Comparison of ENCODE assay signal across 35 mouse cellular contexts in genomic region chr19:43442906-43443305, GRCm38 (mm10). TPM values are rescaled to one million over a fixed set of nuclear protein-coding genes. Genes with fewer than 3 reads are reported as not detected.
A peak's percentile ranks its signal among the peaks of the same experiment; 100 is the strongest.
DNase-seq lines count a peak whose midpoint lies in the region; ATAC-seq and TF ChIP-seq lines count a peak whose summit lies in the region.
"Had no signal": no experiment of that assay in that cellular context is flagged by ENCODE, and none has a peak within 500 bp of the region (broad histone marks: within the 10 kb centered on the region; RNA-seq: fewer than 3 reads in every experiment).

No protein-coding gene starts in this region.

- no peaks in the 10 kb centered on the region for H3K36me3 ChIP-seq in neural tube, embryonic 14.5 days (ENCODE audit: control insufficient read depth, insufficient read depth, low read length)
- H3K36me3 ChIP-seq: heart, embryonic 10.5 days; heart, embryonic 15.5 days; limb, embryonic 13.5 days; lung, embryonic 15.5 days had no signal

- no peak for TF ChIP-seq CTCF in left cerebral cortex, adult 2 months (IDR thresholded peaks at IDR 0.05)

- peak overlapping the region; percentile 92; the same call in 1 of the 2 replicates for H3K4me2 ChIP-seq in neural tube, embryonic 14.5 days (ENCODE audit: low read depth, low read length)
- H3K4me2 ChIP-seq: heart, embryonic 15.5 days; liver, embryonic 11.5 days; lung, embryonic 15.5 days; midbrain, embryonic 11.5 days had no signal

- intact Hi-C loops in heart, postnatal 36 days (cut with DNase I) = no loop called here
- intact Hi-C loops in left cerebral cortex, adult 2 months (cut with DNase I) = no loop called here

- WGBS in neural tube, embryonic 14.5 days = 93% methylated on average over 5 of the region's 5 CpGs

- no peak overlapping the region for H3K9ac ChIP-seq in neural tube, embryonic 14.5 days (replicated peaks; ENCODE audit: low read depth, low read length)
- H3K9ac ChIP-seq: heart, embryonic 15.5 days; limb, embryonic 13.5 days; lung, embryonic 15.5 days had no signal

- DNase-seq in cerebellum, adult 18-20 months = peak; percentile 45 to 54
- DNase-seq in cerebellum, adult 8-10 months = no peak
- DNase-seq in heart, adult 11 months = peak; percentile 70
- no peak for DNase-seq in heart, postnatal 36 days
- DNase-seq in left cerebral cortex, adult 2 months (ENCODE audit: extremely low spot score in 1 of 2, low spot score in 2 of 2) = no peak
- no peak for DNase-seq in left cerebral cortex, adult 8-10 months (ENCODE audit: low spot score in 2 of 2)
- DNase-seq: adrenal gland, postnatal 10 days; gastrocnemius, postnatal 14 days; kidney, adult 8-10 months; layer of hippocampus, adult 9-11 months; lung, postnatal 36 days; right cerebral cortex, postnatal 25 days; spleen, adult 18-20 months; thymus, adult 18-20 months; thymus, postnatal 25 days had no signal

- no peak for ATAC-seq in neural tube, embryonic 14.5 days (ENCODE audit: low read depth)
- no peak for ATAC-seq in monocyte, adult 5-6 weeks (replicated peaks; ENCODE audit: insufficient number of reproducible peaks, low FRiP score, low TSS enrichment, poor library complexity, severe bottlenecking)
- ATAC-seq: forebrain, embryonic 14.5 days; intestine, embryonic 16.5 days; midbrain, embryonic 16.5 days; Patski had no signal

- peak overlapping the region; percentile 11; the same call in 1 of the 2 replicates for H3K4me3 ChIP-seq in left cerebral cortex, adult 2 months
- H3K4me3 ChIP-seq in neural tube, embryonic 14.5 days (ENCODE audit: low read depth, low read length) = no peak overlapping the region
- H3K4me3 ChIP-seq: heart, embryonic 10.5 days; heart, embryonic 15.5 days; lung, embryonic 15.5 days; myocyte had no signal

- 0 out of 2 replicates have a peak, but pooled peaks cover 4% of the 10 kb centered on the region for H3K4me1 ChIP-seq in neural tube, embryonic 14.5 days (ENCODE audit: control insufficient read depth, insufficient read depth, low read length)

- H3K27me3 ChIP-seq in neural tube, embryonic 14.5 days (ENCODE audit: control insufficient read depth, insufficient read depth, low read length) = peaks cover 4% of the 10 kb centered on the region

- no peaks in the 10 kb centered on the region for H3K9me3 ChIP-seq in neural tube, embryonic 14.5 days (ENCODE audit: control insufficient read depth, low read length)
- H3K9me3 ChIP-seq: heart, embryonic 10.5 days; heart, embryonic 15.5 days; lung, embryonic 15.5 days had no signal

- no peak overlapping the region for H3K27ac ChIP-seq in left cerebral cortex, adult 2 months
- no peak overlapping the region for H3K27ac ChIP-seq in neural tube, embryonic 14.5 days (ENCODE audit: low read depth, low read length)
- H3K27ac ChIP-seq: heart, embryonic 10.5 days; heart, embryonic 15.5 days; limb, embryonic 13.5 days; lung, embryonic 15.5 days; stomach, postnatal 0 days had no signal

RNA-seq across cellular contexts. Expression of gene Cnnm1, which starts 2.7 kb away (rescaled TPM):
- not detected for total RNA-seq in heart, postnatal 36 days (2021)
- 100 to 1,000 TPM; 114 to 116 TPM for total RNA-seq in left cerebral cortex, adult 2 months (2021)
- total RNA-seq in left cerebral cortex, adult 8-10 months (2022) = 100 to 1,000 TPM in 1 of 4 experiments, 10 to 100 TPM in 3; 92.3 to 104 (median 96.8) TPM
- polyA plus RNA-seq in neural tube, embryonic 14.5 days (2014; fragmentation: Nextera tagmentation; extraction: Ambion mirVana) = 4.9 and 7.4 TPM in 2 replicates
- total RNA-seq in monocyte, adult 5-6 weeks (2017) = not detected in 3 replicates
- total RNA-seq: granulocyte monocyte progenitor cell, adult 5-6 weeks; MEL; neutrophil, adult 5-6 weeks had no signal
- polyA plus RNA-seq: myocyte, Patski had no signal

RNA-seq across cellular contexts. Expression of gene Hpse2, which starts 54.8 kb away (rescaled TPM):
- under 1 TPM in 1 of 2 experiments, not detected in 1; 0.14 TPM for total RNA-seq in heart, postnatal 36 days (2021)
- total RNA-seq in left cerebral cortex, adult 2 months (2021) = under 1 TPM in 1 of 2 experiments, not detected in 1; 0.09 TPM
- total RNA-seq in left cerebral cortex, adult 8-10 months (2022) = under 1 TPM in 3 of 4 experiments, not detected in 1; 0.08 to 0.13 (median 0.09) TPM
- 0.12 and 0.15 TPM in 2 replicates for polyA plus RNA-seq in neural tube, embryonic 14.5 days (2014; fragmentation: Nextera tagmentation; extraction: Ambion mirVana)
- not detected in 3 replicates for total RNA-seq in monocyte, adult 5-6 weeks (2017)
- total RNA-seq: adrenal gland, postnatal 10 days; granulocyte monocyte progenitor cell, adult 5-6 weeks; left cerebral cortex, adult 18-20 months; megakaryocyte, adult 5-6 weeks; MEL; neutrophil, adult 5-6 weeks had no signal
- polyA plus RNA-seq: liver, embryonic 16.5 days; myocyte; Patski had no signal

Comparison
In these comparisons a context has a peak if more than half of its experiments do, and no peak if none do; other contexts are left out.
1. DNase-seq: peak in cerebellum, adult 18-20 months (2 of 2) and heart, adult 11 months (single experiment); none in cerebellum, adult 8-10 months (single experiment), heart, postnatal 36 days (0 of 2), left cerebral cortex, adult 2 months (0 of 2) and left cerebral cortex, adult 8-10 months (0 of 2).
2. RNA of gene Cnnm1, which starts 2.7 kb away (total RNA-seq): 114 to 116 TPM in left cerebral cortex, adult 2 months and 92.3 to 104 TPM in left cerebral cortex, adult 8-10 months; not detected in heart, postnatal 36 days and not detected in monocyte, adult 5-6 weeks; every median in the first group is over 10 times any median in the second.